Mouse (Mus musculus) thymus, adult 2 months (tissue): ENCODE measurements around the gene Mlxipl.

Source experiments
- CTCF ChIP-seq: fragments of 200-500 bp; IDR thresholded peaks from 2 replicates; pipeline ENCODE4 v1.5.1; 2012; ENCODE audit warnings: mild to moderate bottlenecking, control low read depth, low read length, moderate library complexity, borderline replicate concordance; ENCODE audit not compliant: control insufficient read depth, poor library complexity, insufficient read depth; ENCODE audit errors: extremely low read depth
- POLR2A ChIP-seq: fragments of 200-500 bp; IDR thresholded peaks from 2 replicates; pipeline ENCODE4 v1.6.1; 2012; ENCODE audit warnings: mild to moderate bottlenecking, low read length, control low read depth, moderate library complexity; ENCODE audit not compliant: control insufficient read depth, poor library complexity, insufficient read depth; ENCODE audit errors: extremely low read depth

DNA sequence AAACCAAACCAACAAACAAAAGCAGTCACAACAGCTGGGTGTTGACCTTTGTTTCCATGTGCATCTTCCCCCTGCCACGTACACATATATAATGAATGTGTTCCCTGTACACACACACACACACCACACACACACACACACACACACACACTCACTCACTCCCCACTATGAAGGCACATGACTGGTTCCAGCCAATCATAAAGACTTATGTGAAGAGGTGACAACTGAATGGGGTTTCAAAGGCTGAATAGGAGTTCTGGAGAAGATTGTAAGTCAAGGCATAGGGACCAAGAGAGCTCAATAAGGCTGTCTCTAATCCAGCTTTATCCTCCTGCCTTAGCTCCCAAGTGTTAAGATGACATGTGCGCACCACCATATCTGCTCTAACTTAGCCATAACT lies 10.1 kb upstream of the Mlxipl start:
- no peak for TF ChIP-seq POLR2A
- no peak for TF ChIP-seq CTCF
